11 mouse cellular contexts compared by ENCODE assay signal in genomic region chr3:152929788-152930281, GRCm38 (mm10). TPM values are rescaled to one million over a fixed set of nuclear protein-coding genes. Genes with fewer than 3 reads are reported as not detected.
DNase-seq lines count a peak whose midpoint lies in the region; ATAC-seq and TF ChIP-seq lines count a peak whose summit lies in the region.
"Had no signal": no experiment of that assay in that cellular context is flagged by ENCODE, and none has a peak within 500 bp of the region (broad histone marks: within the 10 kb centered on the region; RNA-seq: fewer than 3 reads in every experiment).

No protein-coding gene starts in this region.

- H3K4me3 ChIP-seq in heart, adult 2 months, result no peak overlapping the region
- H3K4me3 ChIP-seq in small intestine, adult 2 months (ENCODE audit: low read depth, low read length), result peak overlapping the region; percentile 33
- no peak overlapping the region for H3K4me3 ChIP-seq in limb, embryonic 10.5 days
- H3K4me3 ChIP-seq: heart, embryonic 13.5 days; stomach, embryonic 15.5 days had no signal

- peak; percentile 60 for ATAC-seq in activated CD4-positive, CD25-positive, alpha-beta regulatory T cell, adult 4 months
- ATAC-seq: Patski had no signal

- no peak overlapping the region for H3K9ac ChIP-seq in heart, adult 2 months (ENCODE audit: low read depth, low read length)
- H3K9ac ChIP-seq: heart, embryonic 13.5 days; stomach, embryonic 15.5 days had no signal

- H3K27me3 ChIP-seq in heart, adult 2 months (ENCODE audit: control insufficient read depth, insufficient read depth, low read length), result no peaks in the 10 kb centered on the region
- H3K27me3 ChIP-seq in small intestine, adult 2 months (ENCODE audit: control insufficient read depth, insufficient read depth, low read length), result no peaks in the 10 kb centered on the region
- no peaks in the 10 kb centered on the region for H3K27me3 ChIP-seq in limb, embryonic 10.5 days (ENCODE audit: low read depth, poor library complexity, severe bottlenecking)
- H3K27me3 ChIP-seq: Patski; stomach, embryonic 15.5 days had no signal

- no peaks in the 10 kb centered on the region for H3K36me3 ChIP-seq in heart, adult 2 months (ENCODE audit: control insufficient read depth, insufficient read depth, low read length)
- no peaks in the 10 kb centered on the region for H3K36me3 ChIP-seq in small intestine, adult 2 months (ENCODE audit: control insufficient read depth, insufficient read depth, low read length)
- H3K36me3 ChIP-seq in limb, embryonic 10.5 days, result no peaks in the 10 kb centered on the region
- H3K36me3 ChIP-seq: heart, embryonic 13.5 days; stomach, embryonic 15.5 days had no signal

- no peak for TF ChIP-seq CTCF in heart, adult 2 months (IDR thresholded peaks at IDR 0.05)
- TF ChIP-seq CTCF in small intestine, adult 2 months (IDR thresholded peaks at IDR 0.05; ENCODE audit: extremely low read depth, insufficient read length, insufficient replicate concordance, low read depth, low read length), result no peak

- H3K79me2 ChIP-seq in heart, adult 2 months (replicated peaks; ENCODE audit: control insufficient read depth, insufficient read depth, low read length), result no peaks in the 10 kb centered on the region

- no peak for TF ChIP-seq POLR2A in heart, adult 2 months (IDR thresholded peaks at IDR 0.05; ENCODE audit: insufficient read depth, low read depth, low read length)
- TF ChIP-seq POLR2A in small intestine, adult 2 months (IDR thresholded peaks at IDR 0.05; ENCODE audit: low read depth, low read length), result no peak

- intact Hi-C loops in heart, adult 2 months (cut with DNase I), result no loop called here
- intact Hi-C loops in left cerebral cortex, postnatal 10 days (cut with DNase I), result no loop called here

- no peak overlapping the region for H3K27ac ChIP-seq in heart, adult 2 months
- H3K27ac ChIP-seq in small intestine, adult 2 months (ENCODE audit: insufficient read depth, low read depth, low read length), result peak overlapping the region; percentile 79
- H3K27ac ChIP-seq in limb, embryonic 10.5 days, result no peak overlapping the region
- H3K27ac ChIP-seq: heart, embryonic 13.5 days; stomach, embryonic 15.5 days had no signal

- peak; percentile 91 for DNase-seq in heart, adult 11 months
- DNase-seq in heart, adult 2 months, result no peak
- DNase-seq in CD4-positive, CD25-positive, alpha-beta regulatory T cell, adult 2 months (ENCODE audit: low read depth, low spot score), result peak; percentile 78
- DNase-seq in left cerebral cortex, postnatal 10 days (ENCODE audit: extremely low spot score in 1 of 2, low spot score in 2 of 2), result no peak
- DNase-seq in limb, embryonic 10.5 days (ENCODE audit: low spot score), result no peak
- no peak for DNase-seq in left cerebral cortex, adult 8-10 months (ENCODE audit: low spot score in 2 of 2)

- H3K4me1 ChIP-seq in heart, adult 2 months (ENCODE audit: control insufficient read depth, insufficient read depth, low read length), result no peaks in the 10 kb centered on the region; the same call in 1 of the 2 replicates
- no peaks in the 10 kb centered on the region for H3K4me1 ChIP-seq in small intestine, adult 2 months (ENCODE audit: control insufficient read depth, insufficient read depth, insufficient read length, low read length)
- peaks cover 30% of the 10 kb centered on the region for H3K4me1 ChIP-seq in limb, embryonic 10.5 days

- WGBS in heart, adult 2 months, result 85% methylated on average over 7 of the region's 7 CpGs
- 75% methylated on average over 7 of the region's 7 CpGs for whole genome bisulfite sequencing in small intestine, adult 2 months
- 83% methylated on average over 7 of the region's 7 CpGs for WGBS in limb, embryonic 10.5 days

- no peaks in the 10 kb centered on the region for H3K9me3 ChIP-seq in limb, embryonic 10.5 days (replicated peaks)
- H3K9me3 ChIP-seq: heart, embryonic 13.5 days; stomach, embryonic 15.5 days had no signal

- no peak for TF ChIP-seq EP300 in heart, adult 2 months (IDR thresholded peaks at IDR 0.05; ENCODE audit: insufficient read depth, low read depth, low read length)

RNA-seq across cellular contexts. Expression of gene St6galnac5, which starts 52.2 kb away (rescaled TPM):
- not detected for total RNA-seq in heart, adult 2 months (2021)
- 0.03 and 0.08 TPM in 2 replicates for polyA plus RNA-seq in heart, adult 2 months (2012; rRNA removed)
- polyA plus RNA-seq in activated CD4-positive, CD25-positive, alpha-beta regulatory T cell, adult 4 months (2017; shearing (Covaris generic)), result under 1 TPM in 1 of 2 experiments, not detected in 1; 0.40 TPM
- polyA plus RNA-seq in small intestine, adult 2 months (2012; rRNA removed), result 0.14 and 0.28 TPM in 2 replicates
- 10 to 100 TPM; 51.2 to 51.6 TPM for total RNA-seq in left cerebral cortex, postnatal 10 days (2021)
- 0.28 and 0.66 TPM in 2 replicates for polyA plus RNA-seq in limb, embryonic 10.5 days (2016; fragmentation: Nextera tagmentation; extraction: Ambion mirVana)
- 10 to 100 TPM; 31.1 to 39.6 (median 33.4) TPM for total RNA-seq in left cerebral cortex, adult 8-10 months (2022)

Comparison
In these comparisons a context has a peak if more than half of its experiments do, and no peak if none do; other contexts are left out.
1. DNase-seq: peak in heart, adult 11 months (single experiment) and CD4-positive, CD25-positive, alpha-beta regulatory T cell, adult 2 months (single experiment); none in heart, adult 2 months (0 of 2), left cerebral cortex, postnatal 10 days (0 of 2), limb, embryonic 10.5 days (single experiment) and left cerebral cortex, adult 8-10 months (0 of 2).